Mouse (Mus musculus) liver, embryonic 14.5 days (tissue): ENCODE data around the gene Apba2.

Experiments
- CTCF ChIP-seq: IDR thresholded peaks from 2 replicates; pipeline ENCODE4 v1.5.1; 2016; ENCODE audit warnings: antibody characterized with exemption, low read depth, control low read depth
- EP300 ChIP-seq: IDR thresholded peaks from 2 replicates; pipeline ENCODE4 v1.6.1; 2016; ENCODE audit warnings: antibody characterized with exemption, low read depth

DNA sequence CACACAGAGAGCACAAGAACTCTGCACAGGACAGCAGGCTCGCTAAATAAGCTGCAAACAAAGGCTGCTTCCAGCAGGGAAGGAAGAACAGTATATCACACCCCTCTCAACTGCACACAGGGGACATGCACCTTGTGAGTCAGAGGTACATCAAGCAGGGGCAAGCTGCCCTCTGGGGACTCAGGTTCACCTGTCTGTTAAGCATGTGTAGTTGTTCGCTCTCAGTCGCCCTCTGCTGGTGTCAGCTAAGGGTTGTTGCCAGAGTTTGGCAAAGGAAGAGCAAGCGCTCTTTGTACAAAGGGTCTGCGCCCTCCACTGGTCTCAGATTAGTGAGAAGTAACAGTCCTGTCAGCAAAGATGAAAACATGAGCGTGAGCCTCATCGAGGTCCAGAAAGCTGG lies 228.3 kb downstream of the Apba2 start:
- TF ChIP-seq CTCF (peak; percentile 54), EP300 (no peak)
